Mouse (Mus musculus) myocyte (in vitro differentiated cells): ENCODE measurements around the gene Dnajb8.

Experiments
- E2F4 ChIP-seq: IDR thresholded peaks from one replicate; pipeline ENCODE4 v1.6.1; 2011; ENCODE audit warnings: mild to moderate bottlenecking, control low read depth, moderate library complexity; ENCODE audit not compliant: insufficient read depth
- MAX ChIP-seq: IDR thresholded peaks from one replicate; pipeline ENCODE4 v1.6.1; 2011; ENCODE audit warnings: low read depth, mild to moderate bottlenecking, control low read depth
- MYOD1 ChIP-seq, 3 experiments: IDR thresholded peaks; one replicate each; pipeline ENCODE4 v1.6.1; 2011; ENCODE audit warnings: control low read depth in 2 of 3, low read depth in 2 of 3, mild to moderate bottlenecking in 2 of 3, moderate library complexity in 1 of 3; ENCODE audit not compliant: insufficient read length in 2 of 3, control insufficient read depth in 1 of 3
- MYOG ChIP-seq, 3 experiments: IDR thresholded peaks; one replicate each; pipeline ENCODE4 v1.6.1; 2011; ENCODE audit warnings: control low read depth in 2 of 3, low read depth in 2 of 3, mild to moderate bottlenecking in 2 of 3; ENCODE audit not compliant: insufficient read length in 2 of 3, control insufficient read depth in 1 of 3, insufficient read depth in 1 of 3
- POLR2A ChIP-seq: IDR thresholded peaks from one replicate; pipeline ENCODE4 v1.6.1; 2011; ENCODE audit warnings: low read depth, mild to moderate bottlenecking, control low read depth, moderate library complexity; ENCODE audit not compliant: insufficient read length
- POLR2AphosphoS2 ChIP-seq: IDR thresholded peaks from one replicate; pipeline ENCODE4 v1.6.1; 2011; ENCODE audit warnings: low read depth, control low read depth; ENCODE audit not compliant: insufficient read length
- SRF ChIP-seq: IDR thresholded peaks from one replicate; pipeline ENCODE4 v1.6.1; 2011; ENCODE audit warnings: low read depth; ENCODE audit not compliant: control insufficient read depth, insufficient read length
- TCF12 ChIP-seq: IDR thresholded peaks from one replicate; pipeline ENCODE4 v1.6.1; 2011; ENCODE audit warnings: mild to moderate bottlenecking, control low read depth; ENCODE audit not compliant: poor library complexity, insufficient read depth, severe bottlenecking
- TCF3 ChIP-seq: IDR thresholded peaks from one replicate; pipeline ENCODE4 v1.6.1; 2011; ENCODE audit warnings: low read depth, control low read depth; ENCODE audit not compliant: insufficient read length
- USF1 ChIP-seq: IDR thresholded peaks from one replicate; pipeline ENCODE4 v1.6.1; 2011; ENCODE audit warnings: low read depth, mild to moderate bottlenecking, control low read depth, moderate library complexity

DNA sequence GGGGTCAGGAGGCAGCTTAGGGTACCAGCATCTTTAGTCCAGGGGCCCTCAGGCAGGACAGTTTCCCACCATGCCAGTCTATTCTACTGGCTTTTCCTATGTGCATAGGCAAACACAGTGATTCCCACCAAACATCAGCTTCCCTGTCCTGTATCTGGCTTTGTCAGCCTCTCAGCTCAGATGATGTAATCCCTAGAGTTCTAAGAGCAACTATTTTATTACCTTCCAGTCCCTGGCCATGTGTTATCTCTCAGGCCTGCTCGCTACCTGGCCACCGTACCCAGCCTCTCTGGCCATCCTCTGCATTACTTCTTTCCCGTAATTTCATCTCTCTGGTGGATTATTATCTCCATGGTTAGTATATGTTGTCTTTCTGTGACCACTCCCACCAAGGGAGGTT lies 38.6 kb downstream of the Dnajb8 start:
- no peak for TF ChIP-seq POLR2AphosphoS2
- TF ChIP-seq MAX = no peak
- no peak for TF ChIP-seq USF1
- TF ChIP-seq SRF = no peak
- TF ChIP-seq E2F4 = no peak
- no peak for TF ChIP-seq POLR2A
- no peak for TF ChIP-seq MYOD1 (IDR thresholded peaks at IDR 0.05; ENCODE audit: control insufficient read depth in 1 of 3, insufficient read length in 2 of 3, low read depth in 2 of 3)
- TF ChIP-seq TCF3 = no peak
- no peak for TF ChIP-seq TCF12
- no peak for TF ChIP-seq MYOG (IDR thresholded peaks at IDR 0.05; ENCODE audit: control insufficient read depth in 1 of 3, insufficient read depth in 1 of 3, insufficient read length in 2 of 3, low read depth in 2 of 3)
